Mouse (Mus musculus): Measurements from ENCODE around the gene Gng7.

- TF ChIP-seq CTCF (IDR thresholded peaks at IDR 0.05; ENCODE audit: low read depth, low read length) (peak; percentile 94), POLR2A (IDR thresholded peaks at IDR 0.05; ENCODE audit: insufficient read depth, low read length) (no peak)
These were observed 26.9 kb upstream of the Gng7 start for GRCm38 (mm10) chr10:81041458-81042175.
